Mouse (Mus musculus): Measurements from ENCODE around the gene Krtap1-5.

DNA sequence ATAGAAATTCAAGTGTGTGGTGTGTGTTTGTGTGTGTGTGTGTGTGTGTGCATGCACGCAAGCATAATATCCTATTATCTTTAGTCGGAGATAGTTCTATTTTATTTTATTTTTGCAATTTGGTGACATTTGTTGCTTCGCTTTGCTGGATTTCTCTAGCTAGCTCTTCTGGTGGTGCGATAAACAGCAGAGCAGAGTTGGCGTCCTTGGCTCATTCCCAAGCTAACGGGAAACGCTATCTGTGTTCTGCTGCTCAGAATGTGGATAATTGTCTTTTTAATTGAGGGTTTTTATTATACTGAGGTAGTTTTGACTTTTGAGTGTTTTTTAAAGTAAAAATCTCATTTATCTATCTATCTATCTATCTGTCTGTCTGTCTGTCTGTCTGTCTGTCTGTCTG, 4.3 kb upstream of the Krtap1-5 start:
- TF ChIP-seq POLR2A (IDR thresholded peaks at IDR 0.05; ENCODE audit: low read depth, low read length) (no peak), CTCF (conservative IDR thresholded peaks at IDR 0.05; ENCODE audit: insufficient read depth, insufficient read length, low read depth, low read length) (no peak)

All from kidney, adult 2 months (tissue).